In genomic region chr7:27179217-27179918, GRCm38 (mm10) we compare ENCODE assay signal across 7 mouse cellular contexts. TPM values are rescaled to one million over a fixed set of nuclear protein-coding genes. Genes with fewer than 3 reads are reported as not detected.
DNase-seq lines count a peak whose midpoint lies in the region; ATAC-seq lines count a peak whose summit lies in the region.

No protein-coding gene starts in this region.

- WGBS in lung, embryonic 16.5 days = 37% methylated on average over 16 of the region's 16 CpGs
- 49% methylated on average over 16 of the region's 16 CpGs for WGBS in embryonic facial prominence, embryonic 13.5 days
- 48% methylated on average over 16 of the region's 16 CpGs for WGBS in limb, embryonic 11.5 days
- 45% methylated on average over 16 of the region's 16 CpGs for WGBS in stomach, embryonic 14.5 days

- no peak for ATAC-seq in lung, embryonic 16.5 days (ENCODE audit: low read depth)
- no peak for ATAC-seq in embryonic facial prominence, embryonic 13.5 days (ENCODE audit: insufficient number of reproducible peaks, insufficient read depth, low FRiP score, low TSS enrichment, low read depth)
- no peak for ATAC-seq in limb, embryonic 11.5 days (ENCODE audit: insufficient number of reproducible peaks, low FRiP score, low TSS enrichment, low read depth)
- no peak; the same call in 1 of the 2 replicates for ATAC-seq in stomach, embryonic 14.5 days (ENCODE audit: insufficient number of reproducible peaks, insufficient read depth, low FRiP score, low read depth)
- ATAC-seq in inflammation-experienced regulatory T-cells, adult 6 months = no peak

- no peaks in the 10 kb centered on the region for H3K27me3 ChIP-seq in lung, embryonic 16.5 days (ENCODE audit: control insufficient read depth, insufficient read depth, low read depth, low read length)
- H3K27me3 ChIP-seq in embryonic facial prominence, embryonic 13.5 days = no peaks in the 10 kb centered on the region
- H3K27me3 ChIP-seq in limb, embryonic 11.5 days (ENCODE audit: control insufficient read depth, insufficient read depth, low read length) = no peaks in the 10 kb centered on the region
- H3K27me3 ChIP-seq in stomach, embryonic 14.5 days (ENCODE audit: control insufficient read depth, insufficient read depth, low read length) = no peaks in the 10 kb centered on the region

- H3K9me3 ChIP-seq in lung, embryonic 16.5 days (ENCODE audit: control insufficient read depth, low read length) = no peaks in the 10 kb centered on the region
- no peaks in the 10 kb centered on the region for H3K9me3 ChIP-seq in embryonic facial prominence, embryonic 13.5 days
- H3K9me3 ChIP-seq in limb, embryonic 11.5 days (ENCODE audit: control insufficient read depth, low read length) = no peaks in the 10 kb centered on the region
- H3K9me3 ChIP-seq in stomach, embryonic 14.5 days (ENCODE audit: control insufficient read depth, low read depth, low read length) = no peaks in the 10 kb centered on the region

- H3K4me1 ChIP-seq in lung, embryonic 16.5 days (replicated peaks; ENCODE audit: control insufficient read depth, insufficient read depth, low read length) = peaks cover 17% of the 10 kb centered on the region
- peaks cover 7% of the 10 kb centered on the region; the same call in 1 of the 2 replicates for H3K4me1 ChIP-seq in embryonic facial prominence, embryonic 13.5 days
- H3K4me1 ChIP-seq in limb, embryonic 11.5 days (ENCODE audit: control insufficient read depth, insufficient read depth, low read length) = 0 out of 2 replicates have a peak, but pooled peaks cover 3% of the 10 kb centered on the region
- no peaks in the 10 kb centered on the region for H3K4me1 ChIP-seq in stomach, embryonic 14.5 days (ENCODE audit: control insufficient read depth, insufficient read depth, low read length)

- peak overlapping the region; percentile 91 for H3K27ac ChIP-seq in lung, embryonic 16.5 days (ENCODE audit: low read length)
- H3K27ac ChIP-seq in embryonic facial prominence, embryonic 13.5 days = peak overlapping the region; percentile 93
- H3K27ac ChIP-seq in limb, embryonic 11.5 days (replicated peaks; ENCODE audit: low read depth, low read length) = 0 out of 2 replicates have a peak overlapping the region, but pooled peaks have one; percentile 39
- H3K27ac ChIP-seq in stomach, embryonic 14.5 days (ENCODE audit: low read length) = peak overlapping the region; percentile 80; the same call in 1 of the 2 replicates

- no peak for DNase-seq in lung, postnatal 25 days (ENCODE audit: low spot score)
- DNase-seq in limb, embryonic 11.5 days (ENCODE audit: low spot score) = no peak
- no peak for DNase-seq in urinary bladder, postnatal 14 days (ENCODE audit: low spot score)

- H3K4me3 ChIP-seq in lung, embryonic 16.5 days (ENCODE audit: low read length) = peak overlapping the region; percentile 75
- H3K4me3 ChIP-seq in embryonic facial prominence, embryonic 13.5 days = peak overlapping the region; percentile 70
- peak overlapping the region; percentile 26 for H3K4me3 ChIP-seq in limb, embryonic 11.5 days (ENCODE audit: low read depth, low read length)
- H3K4me3 ChIP-seq in stomach, embryonic 14.5 days (ENCODE audit: low read depth, low read length) = peak overlapping the region; percentile 57

- peaks cover 4% of the 10 kb centered on the region; the same call in 1 of the 2 replicates for H3K36me3 ChIP-seq in lung, embryonic 16.5 days (ENCODE audit: control insufficient read depth, insufficient read depth, low read length)
- peaks cover 22% of the 10 kb centered on the region for H3K36me3 ChIP-seq in embryonic facial prominence, embryonic 13.5 days
- no peaks in the 10 kb centered on the region; the same call in 1 of the 2 replicates for H3K36me3 ChIP-seq in limb, embryonic 11.5 days (ENCODE audit: control insufficient read depth, insufficient read depth, low read length)
- peaks cover 9% of the 10 kb centered on the region for H3K36me3 ChIP-seq in stomach, embryonic 14.5 days (ENCODE audit: control insufficient read depth, insufficient read depth, low read length)

- H3K9ac ChIP-seq in lung, embryonic 16.5 days (ENCODE audit: low read length) = peak overlapping the region; percentile 55
- H3K9ac ChIP-seq in embryonic facial prominence, embryonic 13.5 days = peak overlapping the region; percentile 55
- H3K9ac ChIP-seq in limb, embryonic 11.5 days (ENCODE audit: low read length) = peak overlapping the region; percentile 38; the same call in 1 of the 2 replicates
- H3K9ac ChIP-seq in stomach, embryonic 14.5 days (replicated peaks; ENCODE audit: low read depth, low read length) = no peak overlapping the region

- peak overlapping the region; percentile 56 for H3K4me2 ChIP-seq in lung, embryonic 16.5 days (ENCODE audit: low read depth, low read length)
- H3K4me2 ChIP-seq in embryonic facial prominence, embryonic 13.5 days = peak overlapping the region; percentile 61
- peak overlapping the region; percentile 40; the same call in 1 of the 2 replicates for H3K4me2 ChIP-seq in limb, embryonic 11.5 days (ENCODE audit: low read depth, severe bottlenecking)
- peak overlapping the region; percentile 49 for H3K4me2 ChIP-seq in stomach, embryonic 14.5 days (replicated peaks; ENCODE audit: low read depth, low read length)

RNA-seq across cellular contexts. Expression of gene Rab4b, which starts 0.7 kb away (rescaled TPM):
- polyA plus RNA-seq in lung, embryonic 16.5 days (2015; fragmentation: Nextera tagmentation; extraction: Ambion mirVana) = 73.2 and 76.1 TPM in 2 replicates
- 72.2 and 74.2 TPM in 2 replicates for polyA plus RNA-seq in embryonic facial prominence, embryonic 13.5 days (2015; fragmentation: Nextera tagmentation; extraction: Ambion mirVana)
- 51.6 and 55.1 TPM in 2 replicates for polyA plus RNA-seq in limb, embryonic 11.5 days (2014; fragmentation: Nextera tagmentation; extraction: Ambion mirVana)
- 68.6 and 71.1 TPM in 2 replicates for polyA plus RNA-seq in stomach, embryonic 14.5 days (2014; fragmentation: Nextera tagmentation; extraction: Ambion mirVana)
- polyA plus RNA-seq in inflammation-experienced regulatory T-cells, adult 6 months (2017; shearing (Covaris generic)) = 100 to 1,000 TPM; 130 to 162 (median 146) TPM

RNA-seq across cellular contexts. Expression of gene Gm21983, which starts 1.5 kb away (rescaled TPM):
- polyA plus RNA-seq in lung, embryonic 16.5 days (2015; fragmentation: Nextera tagmentation; extraction: Ambion mirVana) = 1.4 and 1.7 TPM in 2 replicates
- 2.2 and 5.2 TPM in 2 replicates for polyA plus RNA-seq in embryonic facial prominence, embryonic 13.5 days (2015; fragmentation: Nextera tagmentation; extraction: Ambion mirVana)
- polyA plus RNA-seq in limb, embryonic 11.5 days (2014; fragmentation: Nextera tagmentation; extraction: Ambion mirVana) = 0.48 TPM in 1 of 2 replicates, not detected in the other
- not detected in 2 replicates for polyA plus RNA-seq in stomach, embryonic 14.5 days (2014; fragmentation: Nextera tagmentation; extraction: Ambion mirVana)
- not detected for polyA plus RNA-seq in inflammation-experienced regulatory T-cells, adult 6 months (2017; shearing (Covaris generic))

RNA-seq across cellular contexts. Expression of gene Mia, which starts 1.6 kb away (rescaled TPM):
- 170 and 185 TPM in 2 replicates for polyA plus RNA-seq in lung, embryonic 16.5 days (2015; fragmentation: Nextera tagmentation; extraction: Ambion mirVana)
- polyA plus RNA-seq in embryonic facial prominence, embryonic 13.5 days (2015; fragmentation: Nextera tagmentation; extraction: Ambion mirVana) = 60.5 and 96.6 TPM in 2 replicates
- polyA plus RNA-seq in limb, embryonic 11.5 days (2014; fragmentation: Nextera tagmentation; extraction: Ambion mirVana) = 5.5 and 8.7 TPM in 2 replicates
- 2.4 and 6.3 TPM in 2 replicates for polyA plus RNA-seq in stomach, embryonic 14.5 days (2014; fragmentation: Nextera tagmentation; extraction: Ambion mirVana)
- polyA plus RNA-seq in inflammation-experienced regulatory T-cells, adult 6 months (2017; shearing (Covaris generic)) = not detected

RNA-seq across cellular contexts. Expression of gene Egln2, which starts 12.8 kb away (rescaled TPM):
- polyA plus RNA-seq in lung, embryonic 16.5 days (2015; fragmentation: Nextera tagmentation; extraction: Ambion mirVana) = 68.8 and 72.9 TPM in 2 replicates
- 69.2 and 77.7 TPM in 2 replicates for polyA plus RNA-seq in embryonic facial prominence, embryonic 13.5 days (2015; fragmentation: Nextera tagmentation; extraction: Ambion mirVana)
- polyA plus RNA-seq in limb, embryonic 11.5 days (2014; fragmentation: Nextera tagmentation; extraction: Ambion mirVana) = 49.3 and 52.3 TPM in 2 replicates
- polyA plus RNA-seq in stomach, embryonic 14.5 days (2014; fragmentation: Nextera tagmentation; extraction: Ambion mirVana) = 39.0 and 42.5 TPM in 2 replicates
- 10 to 100 TPM; 12.0 to 14.1 (median 13.9) TPM for polyA plus RNA-seq in inflammation-experienced regulatory T-cells, adult 6 months (2017; shearing (Covaris generic))

RNA-seq across cellular contexts. Expression of gene BC024978, which starts 16.2 kb away (rescaled TPM):
- 3.1 and 3.5 TPM in 2 replicates for polyA plus RNA-seq in lung, embryonic 16.5 days (2015; fragmentation: Nextera tagmentation; extraction: Ambion mirVana)
- polyA plus RNA-seq in embryonic facial prominence, embryonic 13.5 days (2015; fragmentation: Nextera tagmentation; extraction: Ambion mirVana) = 4.1 and 4.5 TPM in 2 replicates
- polyA plus RNA-seq in limb, embryonic 11.5 days (2014; fragmentation: Nextera tagmentation; extraction: Ambion mirVana) = 3.9 and 4.8 TPM in 2 replicates
- 4.2 and 4.5 TPM in 2 replicates for polyA plus RNA-seq in stomach, embryonic 14.5 days (2014; fragmentation: Nextera tagmentation; extraction: Ambion mirVana)
- polyA plus RNA-seq in inflammation-experienced regulatory T-cells, adult 6 months (2017; shearing (Covaris generic)) = 1 to 10 TPM; 2.2 to 5.9 (median 5.2) TPM

Comparison
In these comparisons a context has a peak if more than half of its experiments do, and no peak if none do; other contexts are left out.
1. H3K27ac ChIP-seq: peak in every context shown above with its lines; median percentile 93 in embryonic facial prominence, embryonic 13.5 days; 91 in lung, embryonic 16.5 days; 80 in stomach, embryonic 14.5 days; 39 in limb, embryonic 11.5 days.